Mouse (Mus musculus) liver, postnatal 0 days (tissue): ENCODE measurements around the gene Elovl3. TPM values are rescaled to one million over a fixed set of nuclear protein-coding genes. Genes with fewer than 3 reads are reported as not detected.
"Not testable (repeated sequence)": the region's sequence is repeated elsewhere in the genome, so short reads cannot be mapped to it uniquely, and the experiment has no call there.

Experiments
- ATAC-seq: fragments of 200-750 bp; cut with Nextera tagmentation; 2 replicates; pipeline ENCODE4 v1.8.0; 2017; ENCODE audit warnings: mild to moderate bottlenecking, moderate library complexity
- DNase-seq: peaks from one replicate; pipeline ENCODE4 v3.0.0-alpha.2; 2016
- H3K27ac ChIP-seq: fragments of 300-500 bp; sonication (generic); 2 replicates; pipeline ENCODE4 v1.5.1; 2014; ENCODE audit warnings: antibody characterized with exemption, moderate library complexity, mild to moderate bottlenecking, low read depth
- H3K27me3 ChIP-seq: fragments of 300-500 bp; sonication (generic); 2 replicates; pipeline ENCODE4 v1.6.1; 2014; ENCODE audit warnings: low read length, control low read depth, mixed read lengths; ENCODE audit not compliant: insufficient read depth
- H3K36me3 ChIP-seq: fragments of 300-500 bp; sonication (generic); replicated peaks from 2 replicates; pipeline ENCODE4 v1.6.1; 2014; ENCODE audit warnings: mild to moderate bottlenecking, control low read depth, low read length, moderate library complexity, mixed read lengths; ENCODE audit not compliant: insufficient read depth
- H3K4me1 ChIP-seq: fragments of 300-500 bp; sonication (generic); 2 replicates; pipeline ENCODE4 v1.6.1; 2014; ENCODE audit warnings: antibody characterized with exemption, mild to moderate bottlenecking, control low read depth; ENCODE audit not compliant: insufficient read depth
- H3K4me2 ChIP-seq: fragments of 300-500 bp; sonication (generic); 2 replicates; pipeline ENCODE4 v1.6.1; 2014; ENCODE audit warnings: low read depth, mild to moderate bottlenecking, low read length, moderate library complexity, mixed read lengths
- H3K4me3 ChIP-seq: fragments of 300-500 bp; sonication (generic); 2 replicates; pipeline ENCODE4 v1.5.1; 2014; ENCODE audit warnings: low read depth, low read length
- H3K9ac ChIP-seq: fragments of 300-500 bp; sonication (generic); replicated peaks from 2 replicates; pipeline ENCODE4 v1.6.1; 2014; ENCODE audit warnings: mild to moderate bottlenecking, moderate library complexity
- H3K9me3 ChIP-seq: fragments of 300-500 bp; sonication (generic); 2 replicates; pipeline ENCODE4 v1.6.1; 2016; ENCODE audit warnings: mild to moderate bottlenecking, control low read depth, low read length, mixed read lengths
- CTCF ChIP-seq: sonication (generic); IDR thresholded peaks from 2 replicates; pipeline ENCODE4 v1.5.1; 2016; ENCODE audit warnings: antibody characterized with exemption, low read depth
- EP300 ChIP-seq: IDR thresholded peaks from 2 replicates; pipeline ENCODE4 v1.6.1; 2016; ENCODE audit warnings: antibody characterized with exemption, low read depth, mild to moderate bottlenecking
- WGBS: fragments of 180-500 bp; shearing (Covaris S2); extraction: QIAGEN DNeasy Blood & Tissue Kit; methylation state at CpG from one replicate; pipeline ENCODE4 v1.1.7; 2014; ENCODE audit not compliant: insufficient replicate concordance; 5-methylcytosine and 5-hydroxymethylcytosine counted together
- polyA plus RNA-seq: library from polyadenylated mRNA; unstranded; fragments of >200 nt; fragmentation: Nextera tagmentation; extraction: Ambion mirVana; gene quantifications from 2 replicates; pipeline ENCODE4 v1.2.1, GENCODE M21; 2015

Elovl3 gene
- polyA plus RNA-seq, 1 experiment from 2014 or later, result 0.26 TPM

- 69% methylated on average over 5 of the region's 5 CpGs for WGBS
- ATAC-seq (no peak), DNase-seq (no peak)
- H3K9me3 ChIP-seq, result no peaks in the 10 kb centered on the region
- peak overlapping the region; percentile 57 for H3K27ac ChIP-seq
- H3K9ac ChIP-seq, result no peak overlapping the region
- H3K4me1 ChIP-seq, result no peaks in the 10 kb centered on the region
- H3K36me3 ChIP-seq, result no peaks in the 10 kb centered on the region
- H3K4me3 ChIP-seq, result no peak overlapping the region
- H3K27me3 ChIP-seq, result no peaks in the 10 kb centered on the region
- no peak overlapping the region for H3K4me2 ChIP-seq
- TF ChIP-seq CTCF, result no peak
- TF ChIP-seq EP300, result no peak
These were observed 20.9 kb upstream of the Elovl3 start for GRCm38 (mm10) chr19:46110781-46111180.

- Histone ChIP-seq H3K4me2 (no peak overlapping the region), H3K27me3 (no peaks in the 10 kb centered on the region), H3K9ac (no peak overlapping the region), H3K4me3 (no peak overlapping the region), H3K4me1 (no peaks in the 10 kb centered on the region), H3K36me3 (no peaks in the 10 kb centered on the region), H3K27ac (no peak overlapping the region), H3K9me3 (no peaks in the 10 kb centered on the region)
- TF ChIP-seq CTCF, result peak; percentile 28; the same call in 1 of the 2 replicates
- TF ChIP-seq EP300, result no peak
- WGBS, result 54% methylated on average over 4 of the region's 4 CpGs
- DNase-seq, result no peak
- ATAC-seq, result no peak
These were observed 17.1 kb upstream of the Elovl3 start for GRCm38 (mm10) chr19:46114617-46115016.

GRCm38 (mm10) chr19:46119458-46119857, 12.2 kb upstream of the Elovl3 start:
- no peaks in the 10 kb centered on the region for H3K27me3 ChIP-seq
- 66% methylated on average over 3 of the region's 3 CpGs for WGBS
- no peak overlapping the region for H3K27ac ChIP-seq
- H3K9me3 ChIP-seq, result no peaks in the 10 kb centered on the region
- TF ChIP-seq EP300 (peak; percentile 80), CTCF (no peak)
- no peak overlapping the region for H3K9ac ChIP-seq
- ATAC-seq (peak; percentile 87), DNase-seq (no peak)
- H3K4me2 ChIP-seq, result no peak overlapping the region
- H3K4me3 ChIP-seq, result no peak overlapping the region
- H3K36me3 ChIP-seq, result no peaks in the 10 kb centered on the region
- no peaks in the 10 kb centered on the region for H3K4me1 ChIP-seq

GRCm38 (mm10) chr19:46120872-46121271, 10.8 kb upstream of the Elovl3 start:
- Histone ChIP-seq H3K4me2 (no peak overlapping the region), H3K4me1 (no peaks in the 10 kb centered on the region), H3K9me3 (no peaks in the 10 kb centered on the region), H3K27ac (no peak overlapping the region), H3K4me3 (no peak overlapping the region), H3K27me3 (no peaks in the 10 kb centered on the region), H3K9ac (no peak overlapping the region), H3K36me3 (no peaks in the 10 kb centered on the region)
- DNase-seq (no peak), ATAC-seq (no peak)
- 73% methylated on average over 6 of the region's 6 CpGs for WGBS
- TF ChIP-seq CTCF (no peak), EP300 (no peak)

- WGBS, result 71% methylated on average over 3 of the region's 3 CpGs
These were observed 7.8 kb upstream of the Elovl3 start for GRCm38 (mm10) chr19:46123876-46124275.

GRCm38 (mm10) chr19:46124651-46125050, 7.0 kb upstream of the Elovl3 start:
- H3K4me1 ChIP-seq, result no peaks in the 10 kb centered on the region
- 0 out of 2 replicates have a peak, but pooled peaks cover 7% of the 10 kb centered on the region for H3K27me3 ChIP-seq
- ATAC-seq, result no peak
- H3K36me3 ChIP-seq, result no peaks in the 10 kb centered on the region
- H3K9me3 ChIP-seq, result no peaks in the 10 kb centered on the region
- no peak overlapping the region for H3K4me3 ChIP-seq
- TF ChIP-seq CTCF (no peak), EP300 (no peak)
- no peak overlapping the region for H3K9ac ChIP-seq
- no peak overlapping the region for H3K4me2 ChIP-seq
- DNase-seq, result no peak
- no peak overlapping the region for H3K27ac ChIP-seq

More at GRCm38 (mm10) chr19:46123876-46124275, 7.8 kb upstream of the Elovl3 start:
- 0 out of 2 replicates have a peak, but pooled peaks cover 7% of the 10 kb centered on the region for H3K27me3 ChIP-seq
- H3K4me3 ChIP-seq, result no peak overlapping the region
- H3K27ac ChIP-seq, result no peak overlapping the region
- no peaks in the 10 kb centered on the region for H3K4me1 ChIP-seq
- no peaks in the 10 kb centered on the region for H3K9me3 ChIP-seq
- no peak overlapping the region for H3K4me2 ChIP-seq
- TF ChIP-seq EP300, result no peak
- TF ChIP-seq CTCF, result no peak
- ATAC-seq (no peak), DNase-seq (no peak)
- H3K36me3 ChIP-seq, result no peaks in the 10 kb centered on the region
- H3K9ac ChIP-seq, result no peak overlapping the region

- H3K27me3 ChIP-seq, result peaks cover 16% of the 10 kb centered on the region
- 92% methylated on average over 4 of the region's 4 CpGs for WGBS
- no peak for ATAC-seq
These were observed 5.4 kb upstream of the Elovl3 start for GRCm38 (mm10) chr19:46126301-46126700.

GRCm38 (mm10) chr19:46129737-46130136, 2.0 kb upstream of the Elovl3 start:
- not testable (repeated sequence) for H3K27ac ChIP-seq, DNase-seq, H3K4me3 ChIP-seq, ATAC-seq, H3K9me3 ChIP-seq, H3K9ac ChIP-seq, H3K4me2 ChIP-seq, H3K4me1 ChIP-seq, H3K36me3 ChIP-seq
- peaks cover 48% of the 10 kb centered on the region for H3K27me3 ChIP-seq
- WGBS, result 79% methylated on average over 5 of the region's 6 CpGs

More at GRCm38 (mm10) chr19:46126301-46126700, 5.4 kb upstream of the Elovl3 start:
- Histone ChIP-seq H3K27ac (no peak overlapping the region), H3K4me3 (no peak overlapping the region), H3K4me2 (no peak overlapping the region), H3K9me3 (no peaks in the 10 kb centered on the region), H3K36me3 (no peaks in the 10 kb centered on the region), H3K9ac (no peak overlapping the region), H3K4me1 (no peaks in the 10 kb centered on the region)
- no peak for TF ChIP-seq CTCF
- no peak for TF ChIP-seq EP300
- DNase-seq, result no peak
